In the genomic region with DNA sequence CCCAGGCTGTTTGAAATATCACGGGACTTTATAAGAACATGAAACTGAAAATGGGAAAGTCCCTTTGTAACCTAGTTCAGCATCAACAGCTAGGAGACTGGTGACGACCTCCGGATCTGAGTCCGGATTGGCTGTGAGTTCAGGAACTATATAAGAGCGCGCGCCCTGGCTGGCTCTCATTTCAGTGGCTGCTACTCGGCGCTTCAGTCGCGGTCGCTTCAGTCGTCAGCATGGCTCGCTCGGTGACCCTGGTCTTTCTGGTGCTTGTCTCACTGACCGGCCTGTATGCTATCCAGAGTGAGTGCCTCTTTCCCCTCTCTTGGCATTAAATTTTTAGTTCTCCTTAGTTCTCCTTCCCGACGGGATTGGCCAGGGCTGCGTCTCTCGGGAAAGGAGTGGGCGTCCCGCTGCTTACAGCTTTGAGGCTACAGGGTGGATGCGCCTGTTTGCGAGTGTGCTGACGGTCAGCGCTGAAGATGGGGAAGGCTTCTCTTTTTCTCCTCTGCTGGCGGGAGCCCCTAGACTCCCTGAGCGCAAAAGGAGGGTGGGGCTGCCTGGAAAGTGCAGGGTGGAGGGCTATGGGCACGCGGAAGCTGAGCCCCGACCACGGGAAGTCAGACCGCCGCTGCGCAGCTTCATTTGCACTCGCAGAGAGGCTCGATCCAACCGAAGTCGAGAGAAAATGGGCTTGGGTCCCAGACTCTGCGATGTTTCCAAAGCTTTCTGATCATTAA, we compare ENCODE assay signal across 7 mouse cellular contexts. TPM values are rescaled to one million over a fixed set of nuclear protein-coding genes. Genes with fewer than 3 reads are reported as not detected.
DNase-seq lines count a peak whose midpoint lies in the region; ATAC-seq lines count a peak whose summit lies in the region.

Gene B2m (plus strand): TSS at position 179 of the 734 bp plus-strand sequence.

- peak; percentile 93 for DNase-seq in adrenal gland, adult 8-10 months
- DNase-seq in embryo, embryonic 9.5 days (ENCODE audit: extremely low spot score), result peak; percentile 93
- peak; percentile 86 to 93 for DNase-seq in gastrocnemius, postnatal 4 days (ENCODE audit: low spot score in 2 of 2)
- DNase-seq in left cerebral cortex, postnatal 36 days (ENCODE audit: low spot score in 2 of 2), result peak; percentile 87 to 89
- peak; percentile 99 for DNase-seq in midbrain, embryonic 11.5 days (ENCODE audit: low spot score, missing footprints)
- DNase-seq in skeletal muscle tissue, adult 2 months (ENCODE audit: low read depth, low spot score), result peak; percentile 97

- peaks cover 10% of the 10 kb centered on the region for H3K4me1 ChIP-seq in intestine, embryonic 16.5 days (ENCODE audit: control insufficient read depth, insufficient read depth, low read length)
- peaks cover 2% of the 10 kb centered on the region; the same call in 1 of the 2 replicates for H3K4me1 ChIP-seq in midbrain, embryonic 11.5 days (ENCODE audit: control insufficient read depth, insufficient read depth, low read length)

- H3K27ac ChIP-seq in intestine, embryonic 16.5 days (ENCODE audit: low read length), result peak within 1 kb of the TSS; percentile 83
- peak within 1 kb of the TSS; percentile 6; the same call in 1 of the 2 replicates for H3K27ac ChIP-seq in midbrain, embryonic 11.5 days (ENCODE audit: low read depth, low read length)

- ATAC-seq in intestine, embryonic 16.5 days, result peak; percentile 97
- ATAC-seq in midbrain, embryonic 11.5 days (ENCODE audit: low FRiP score), result peak; percentile 98

- peak within 1 kb of the TSS; percentile 89 for H3K9ac ChIP-seq in intestine, embryonic 16.5 days (ENCODE audit: low read depth, low read length)
- H3K9ac ChIP-seq in midbrain, embryonic 11.5 days (ENCODE audit: low read length), result peak within 1 kb of the TSS; percentile 82

- no peaks in the 10 kb centered on the region for H3K27me3 ChIP-seq in intestine, embryonic 16.5 days (replicated peaks; ENCODE audit: control insufficient read depth, insufficient read depth, low read length)
- no peaks in the 10 kb centered on the region for H3K27me3 ChIP-seq in midbrain, embryonic 11.5 days (ENCODE audit: control insufficient read depth, insufficient read depth, low read length)

- under 1% methylated on average over 40 of the region's 40 CpGs for WGBS in intestine, embryonic 16.5 days
- under 1% methylated on average over 40 of the region's 40 CpGs for WGBS in midbrain, embryonic 11.5 days

- H3K36me3 ChIP-seq in intestine, embryonic 16.5 days (ENCODE audit: control insufficient read depth, insufficient read depth, low read length), result peaks cover 4% of the 10 kb centered on the region; the same call in 1 of the 2 replicates
- no peaks in the 10 kb centered on the region for H3K36me3 ChIP-seq in midbrain, embryonic 11.5 days (ENCODE audit: control insufficient read depth, insufficient read depth, low read length)

- H3K4me3 ChIP-seq in intestine, embryonic 16.5 days (ENCODE audit: low read length), result peak within 1 kb of the TSS; percentile 92
- H3K4me3 ChIP-seq in midbrain, embryonic 11.5 days (ENCODE audit: low read depth, low read length), result peak within 1 kb of the TSS; percentile 67

- H3K4me2 ChIP-seq in intestine, embryonic 16.5 days (ENCODE audit: low read depth, low read length), result peak within 1 kb of the TSS; percentile 73
- peak within 1 kb of the TSS; percentile 79 for H3K4me2 ChIP-seq in midbrain, embryonic 11.5 days

- intact Hi-C loops in left cerebral cortex, postnatal 36 days (cut with DNase I), result loop anchor here (1.0 kb wide), 1 partner anchor 29 kb away; the partner anchor contains the start of gene Spg11

- no peaks in the 10 kb centered on the region for H3K9me3 ChIP-seq in intestine, embryonic 16.5 days (ENCODE audit: control insufficient read depth, low read length)
- H3K9me3 ChIP-seq in midbrain, embryonic 11.5 days (ENCODE audit: control insufficient read depth, low read length), result no peaks in the 10 kb centered on the region

RNA-seq across cellular contexts. Expression of gene B2m, which starts in this region (rescaled TPM):
- 100 to 1,000 TPM; 769 to 879 (median 834) TPM for total RNA-seq in adrenal gland, adult 8-10 months (2022)
- 100 to 1,000 TPM; 168 to 182 TPM for total RNA-seq in gastrocnemius, postnatal 4 days (2021)
- 385 and 440 TPM in 2 replicates for polyA plus RNA-seq in intestine, embryonic 16.5 days (2015; fragmentation: Nextera tagmentation; extraction: Ambion mirVana)
- 100 to 1,000 TPM; 108 to 111 TPM for total RNA-seq in left cerebral cortex, postnatal 36 days (2021)
- polyA plus RNA-seq in midbrain, embryonic 11.5 days (2014; fragmentation: Nextera tagmentation; extraction: Ambion mirVana), result 124 and 131 TPM in 2 replicates

Comparison
In these comparisons a context has a peak if more than half of its experiments do, and no peak if none do; other contexts are left out.
1. Peak in every context shown above with its lines: DNase-seq, ATAC-seq, H3K4me3 ChIP-seq and H3K27ac ChIP-seq.
2. RNA of gene B2m (total RNA-seq): 769 to 879 TPM in adrenal gland, adult 8-10 months; 168 to 182 TPM in gastrocnemius, postnatal 4 days and 108 to 111 TPM in left cerebral cortex, postnatal 36 days; every median in the first group is over 4 times any median in the second.